Mouse (Mus musculus) layer of hippocampus, postnatal 14 days (tissue): Measurements from ENCODE around the gene Zfp867. TPM values are rescaled to one million over a fixed set of nuclear protein-coding genes. Genes with fewer than 3 reads are reported as not detected.
A peak's percentile ranks its signal among the peaks of the same experiment; 100 is the strongest.

Experiments
- DNase-seq, 2 experiments: peaks; one replicate each; pipeline ENCODE4 v3.0.0; 2021 to 2022; ENCODE audit warnings: low spot score in 2 of 2, mixed read lengths in 1 of 2
- total RNA-seq, 2 experiments: library from RNA; stranded (reverse); gene quantifications; 2 replicates each; pipeline ENCODE4 v1.2.3; 2021

Gene Zfp867
- total RNA-seq, 2 experiments from 2014 or later, result 3.9 to 4.7 TPM

GRCm38 (mm10) chr11:59460459-59460858, 11.8 kb downstream of the Zfp867 start:
- DNase-seq, result no peak

- no peak for DNase-seq
Measured at GRCm38 (mm10) chr11:59458973-59459372, 13.3 kb downstream of the Zfp867 start.

GRCm38 (mm10) chr11:59456891-59457290, 15.4 kb downstream of the Zfp867 start:
- no peak for DNase-seq

GRCm38 (mm10) chr11:59456346-59456745, 15.9 kb downstream of the Zfp867 start:
- no peak for DNase-seq

GRCm38 (mm10) chr11:59451086-59451485, 21.2 kb downstream of the Zfp867 start, which contains the start of gene Snap47:
Gene Snap47 (minus strand): TSS chr11:59451186.
- DNase-seq, result no peak

- no peak for DNase-seq
Measured at GRCm38 (mm10) chr11:59450230-59450771, 22.0 kb downstream of the Zfp867 start.

- DNase-seq, result peak; percentile 93
Measured at GRCm38 (mm10) chr11:59449741-59450229, 22.5 kb downstream of the Zfp867 start, which contains the start of gene Jmjd4. Gene Jmjd4 (plus strand): TSS chr11:59450045.

GRCm38 (mm10) chr11:59443102-59443501, 29.2 kb downstream of the Zfp867 start:
- no peak for DNase-seq

GRCm38 (mm10) chr11:59437954-59438353, 34.3 kb downstream of the Zfp867 start:
- no peak for DNase-seq

GRCm38 (mm10) chr11:59432261-59432660, 40.0 kb downstream of the Zfp867 start:
- no peak for DNase-seq

GRCm38 (mm10) chr11:59429959-59430358, 42.3 kb downstream of the Zfp867 start:
- DNase-seq, result no peak

- DNase-seq, result no peak
Measured at GRCm38 (mm10) chr11:59428057-59428660, 44.1 kb downstream of the Zfp867 start.

GRCm38 (mm10) chr11:59425671-59426101, 46.6 kb downstream of the Zfp867 start:
- DNase-seq, result no peak

- DNase-seq, result no peak
Measured at GRCm38 (mm10) chr11:59423010-59423588, 49.2 kb downstream of the Zfp867 start.

GRCm38 (mm10) chr11:59421967-59422366, 50.3 kb downstream of the Zfp867 start:
- DNase-seq, result no peak

GRCm38 (mm10) chr11:59421436-59421835, 50.8 kb downstream of the Zfp867 start:
- DNase-seq, result no peak

GRCm38 (mm10) chr11:59418708-59419107, 53.6 kb downstream of the Zfp867 start:
- no peak for DNase-seq

- no peak for DNase-seq
Measured at GRCm38 (mm10) chr11:59412999-59413863, 59.0 kb downstream of the Zfp867 start.

- DNase-seq, result no peak
Measured at GRCm38 (mm10) chr11:59412058-59412457, 60.2 kb downstream of the Zfp867 start.
